Mouse (Mus musculus) adrenal gland, postnatal 25 days (tissue): ENCODE measurements around the gene Rasal3. TPM values are rescaled to one million over a fixed set of nuclear protein-coding genes. Genes with fewer than 3 reads are reported as not detected.

Source experiments
- DNase-seq: peaks from one replicate; pipeline ENCODE4 v3.0.0; 2021; ENCODE audit warnings: mixed read lengths
- total RNA-seq: library from RNA; stranded (reverse); gene quantifications from 2 replicates; pipeline ENCODE4 v1.2.3, GENCODE M21; 2021

Rasal3 gene
- total RNA-seq, 1 experiment from 2014 or later: 1.2 TPM

- peak; percentile 51 for DNase-seq
These were observed 14.8 kb downstream of the Rasal3 start for GRCm38 (mm10) chr17:32388370-32389100.

GRCm38 (mm10) chr17:32387986-32388369 lies 15.4 kb downstream of the Rasal3 start:
- DNase-seq: no peak

- no peak for DNase-seq
These were observed 16.5 kb downstream of the Rasal3 start for GRCm38 (mm10) chr17:32386659-32387432.

- DNase-seq: no peak
These were observed 19.7 kb downstream of the Rasal3 start for GRCm38 (mm10) chr17:32383661-32384060.

- peak; percentile 53 for DNase-seq
These were observed 20.8 kb downstream of the Rasal3 start for GRCm38 (mm10) chr17:32382576-32382975.

GRCm38 (mm10) chr17:32378786-32379185 lies 24.6 kb downstream of the Rasal3 start:
- no peak for DNase-seq

GRCm38 (mm10) chr17:32377137-32377536 lies 26.2 kb downstream of the Rasal3 start:
- DNase-seq: no peak

GRCm38 (mm10) chr17:32376475-32376874 lies 26.9 kb downstream of the Rasal3 start:
- no peak for DNase-seq

GRCm38 (mm10) chr17:32368991-32369578 lies 34.3 kb downstream of the Rasal3 start:
- no peak for DNase-seq

- no peak for DNase-seq
These were observed 35.7 kb downstream of the Rasal3 start for GRCm38 (mm10) chr17:32367706-32368105.

- DNase-seq: no peak
These were observed 38.1 kb downstream of the Rasal3 start for GRCm38 (mm10) chr17:32365296-32365695.

- no peak for DNase-seq
These were observed 38.5 kb downstream of the Rasal3 start for GRCm38 (mm10) chr17:32364850-32365249.

GRCm38 (mm10) chr17:32364331-32364730 lies 39.1 kb downstream of the Rasal3 start:
- DNase-seq: peak; percentile 89

- DNase-seq: no peak
These were observed 39.5 kb downstream of the Rasal3 start for GRCm38 (mm10) chr17:32363821-32364301.

GRCm38 (mm10) chr17:32362686-32363085 lies 40.7 kb downstream of the Rasal3 start:
- no peak for DNase-seq

- DNase-seq: peak; percentile 58
These were observed 43.5 kb downstream of the Rasal3 start for GRCm38 (mm10) chr17:32359928-32360327.

GRCm38 (mm10) chr17:32358943-32359340 lies 44.4 kb downstream of the Rasal3 start:
- DNase-seq: no peak

GRCm38 (mm10) chr17:32358192-32358942 lies 45.0 kb downstream of the Rasal3 start:
- no peak for DNase-seq

- DNase-seq: peak; percentile 54
These were observed 46.3 kb downstream of the Rasal3 start for GRCm38 (mm10) chr17:32356766-32357760.

- DNase-seq: no peak
These were observed 47.1 kb downstream of the Rasal3 start for GRCm38 (mm10) chr17:32356281-32356680.

GRCm38 (mm10) chr17:32355031-32355430 lies 48.4 kb downstream of the Rasal3 start:
- DNase-seq: no peak
